Mouse (Mus musculus) kidney, adult 11 months (tissue): ENCODE measurements around the gene Pgm2l1.
A peak's percentile ranks its signal among the peaks of the same experiment; 100 is the strongest.
"Not testable (repeated sequence)": the region's sequence is repeated elsewhere in the genome, so short reads cannot be mapped to it uniquely, and the experiment has no call there.

Experiments
- DNase-seq: peaks from one replicate; pipeline ENCODE4 v3.0.0; 2022

Pgm2l1 gene

DNA sequence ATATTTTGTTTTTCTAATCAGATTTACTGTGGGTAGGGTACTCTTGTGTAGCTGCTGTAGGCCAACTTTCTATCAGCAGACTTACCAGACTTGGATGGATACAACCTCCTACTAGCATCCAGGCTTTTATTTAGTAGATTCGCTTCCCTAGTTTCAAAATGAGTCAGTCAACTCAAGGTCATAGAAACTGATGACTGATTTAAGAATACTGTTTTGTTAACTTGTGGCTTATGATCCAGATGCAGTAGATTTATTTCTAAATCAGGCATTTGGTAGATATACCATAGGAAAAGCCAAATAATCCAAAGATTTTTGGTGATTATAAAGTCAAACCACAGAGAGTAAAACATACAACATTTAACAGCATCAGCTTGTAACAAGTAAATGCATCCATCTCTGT is 3.5 kb downstream of the Pgm2l1 start:
- no peak for DNase-seq

DNA sequence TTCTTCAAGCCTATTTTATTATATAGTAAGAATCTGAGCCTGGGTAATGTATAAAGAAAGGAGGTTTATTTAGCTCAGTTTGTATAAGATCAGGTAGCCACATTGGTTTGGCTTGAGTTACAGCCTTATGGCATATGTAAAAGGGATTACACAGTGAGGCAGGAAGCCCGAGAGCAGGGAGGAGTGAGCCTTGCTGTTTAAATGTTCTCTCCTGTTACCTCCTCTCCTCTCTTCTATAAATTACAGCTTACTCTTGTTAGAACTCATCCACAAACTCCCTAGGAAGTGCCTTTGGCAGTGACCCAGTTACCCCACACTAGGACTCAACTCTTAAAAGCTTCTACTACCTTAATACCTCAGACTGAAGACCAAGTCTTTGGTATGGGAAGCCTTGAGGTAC is 4.5 kb downstream of the Pgm2l1 start:
- DNase-seq: no peak

DNA sequence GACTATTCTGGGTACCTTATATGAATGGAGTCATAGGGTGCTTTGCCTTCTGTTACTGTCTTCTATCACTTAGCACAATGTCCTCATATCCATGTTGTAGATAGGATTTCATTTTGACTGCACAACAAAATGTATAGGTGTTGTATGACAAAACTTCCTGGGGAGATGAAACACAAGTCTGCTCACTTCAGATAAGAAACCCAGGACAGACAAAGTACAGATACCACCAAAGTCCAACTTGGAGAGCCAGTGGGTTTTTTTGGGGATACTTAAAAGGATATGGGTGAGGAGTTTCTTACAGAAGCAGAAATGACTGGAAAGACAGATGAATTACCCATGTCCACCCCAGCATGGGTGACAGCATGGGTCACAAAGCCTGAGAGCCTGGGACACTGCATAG is 6.5 kb downstream of the Pgm2l1 start:
- DNase-seq: no peak

DNA sequence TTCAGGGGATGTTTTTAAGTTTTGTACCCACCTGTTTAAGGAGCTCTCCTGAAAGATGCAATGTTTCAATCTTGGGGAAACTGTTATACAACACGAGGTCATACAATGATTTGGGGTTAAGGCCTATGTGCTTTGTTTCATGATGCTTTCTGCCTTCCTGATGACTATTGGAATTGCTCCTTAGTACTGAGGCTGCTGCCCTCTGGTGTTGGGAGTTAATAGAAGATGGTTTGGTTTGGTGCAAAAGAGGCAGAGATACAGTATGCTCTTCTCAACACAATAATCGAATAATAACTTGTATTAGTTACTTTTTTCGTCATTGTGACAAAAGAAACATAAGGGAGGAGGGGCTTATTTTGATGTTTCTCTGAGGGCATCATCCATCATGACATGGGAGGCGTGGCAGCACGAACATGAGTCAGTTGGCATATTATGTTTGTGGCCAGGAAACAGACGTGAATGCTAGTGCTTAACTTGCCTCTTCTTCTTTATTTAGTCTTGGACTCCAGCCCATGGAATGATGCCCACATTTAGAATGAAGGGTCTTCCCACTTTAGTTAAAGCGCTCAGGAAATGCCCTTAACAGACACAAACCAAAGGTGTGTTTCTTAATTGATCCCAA is 7.2 kb downstream of the Pgm2l1 start:
- DNase-seq: no peak

DNA sequence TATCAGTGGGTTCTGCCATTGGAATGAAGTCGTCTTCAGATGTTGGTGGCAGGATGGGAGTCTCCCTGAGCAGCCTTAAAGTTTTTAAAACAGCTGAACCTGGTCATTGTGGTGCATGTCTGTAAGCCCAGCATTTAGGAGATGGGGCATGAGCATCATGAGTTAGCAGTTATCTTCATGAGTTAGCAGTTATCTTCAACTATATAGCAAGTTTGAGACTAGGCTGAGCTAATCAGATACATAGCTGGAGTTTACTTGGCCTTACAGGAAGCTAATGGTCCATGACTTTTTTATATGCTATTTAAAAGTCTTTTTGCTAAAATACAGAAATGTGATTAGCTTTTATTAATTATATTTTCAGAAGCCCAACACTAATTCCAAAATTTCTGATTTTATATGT is 11.1 kb downstream of the Pgm2l1 start:
- DNase-seq: no peak

DNA sequence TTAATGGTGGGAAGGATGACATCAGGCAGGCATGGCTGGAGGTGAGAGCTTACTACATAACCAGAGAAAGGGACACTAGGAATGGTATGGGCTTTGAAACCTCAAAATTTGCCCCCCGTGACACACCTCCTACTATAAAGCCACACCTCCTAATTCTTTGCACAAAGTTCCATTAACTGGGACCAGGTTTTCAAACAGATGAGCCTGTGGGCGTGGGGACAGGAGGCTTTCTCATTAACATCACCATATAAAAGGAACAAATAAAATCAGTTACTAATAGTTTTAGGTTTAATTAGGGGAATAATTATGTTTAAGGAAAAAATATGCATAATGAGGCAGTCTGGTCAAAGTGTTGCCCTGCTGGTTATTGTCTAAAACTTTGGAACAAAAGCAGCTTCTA is 13.4 kb downstream of the Pgm2l1 start:
- DNase-seq: no peak

DNA sequence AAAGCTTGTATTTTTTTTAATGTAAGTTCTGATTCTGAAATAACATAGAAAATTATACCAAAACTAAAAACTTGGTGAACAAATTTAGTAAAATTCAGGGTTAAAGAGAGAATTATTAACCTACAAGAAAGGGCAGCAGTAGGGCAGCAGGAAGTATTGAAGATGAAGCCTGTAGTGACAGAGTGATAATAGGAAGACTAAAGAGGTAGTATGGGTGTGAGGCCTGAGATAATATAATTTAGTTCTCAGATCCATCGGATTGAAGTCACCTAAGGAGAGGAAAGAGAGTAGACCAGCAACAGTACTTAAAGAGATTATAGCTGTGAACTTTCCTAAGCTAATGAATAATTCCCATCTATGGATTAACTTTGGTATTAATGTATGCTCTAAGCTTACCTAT is 15.8 kb downstream of the Pgm2l1 start:
- no peak for DNase-seq

- no peak for DNase-seq
Observed at GRCm38 (mm10) chr7:100244225-100244624, 17.0 kb downstream of the Pgm2l1 start.

DNA sequence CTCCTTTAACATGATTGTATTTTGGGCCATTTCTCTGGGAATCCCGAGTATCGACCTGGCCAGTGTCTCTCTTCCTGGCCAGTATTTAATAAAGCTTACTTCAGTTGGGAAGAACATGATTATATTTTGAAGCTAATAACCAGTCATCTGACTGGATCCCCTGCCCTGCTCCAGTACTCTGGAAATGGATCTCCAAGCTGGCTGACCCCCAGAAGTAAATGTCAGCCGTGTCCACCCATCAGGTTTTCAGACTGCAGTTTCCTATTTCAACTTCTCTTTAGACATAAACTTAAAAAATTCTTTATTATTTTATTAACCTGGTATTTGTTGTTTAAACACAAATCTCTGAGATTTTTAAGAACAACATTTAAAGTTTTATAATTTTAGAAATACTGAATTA is 18.0 kb downstream of the Pgm2l1 start:
- no peak for DNase-seq

- DNase-seq: no peak
Observed at GRCm38 (mm10) chr7:100250667-100251066, 23.5 kb downstream of the Pgm2l1 start.

GRCm38 (mm10) chr7:100262350-100262749 is 35.2 kb downstream of the Pgm2l1 start:
- no peak for DNase-seq

DNA sequence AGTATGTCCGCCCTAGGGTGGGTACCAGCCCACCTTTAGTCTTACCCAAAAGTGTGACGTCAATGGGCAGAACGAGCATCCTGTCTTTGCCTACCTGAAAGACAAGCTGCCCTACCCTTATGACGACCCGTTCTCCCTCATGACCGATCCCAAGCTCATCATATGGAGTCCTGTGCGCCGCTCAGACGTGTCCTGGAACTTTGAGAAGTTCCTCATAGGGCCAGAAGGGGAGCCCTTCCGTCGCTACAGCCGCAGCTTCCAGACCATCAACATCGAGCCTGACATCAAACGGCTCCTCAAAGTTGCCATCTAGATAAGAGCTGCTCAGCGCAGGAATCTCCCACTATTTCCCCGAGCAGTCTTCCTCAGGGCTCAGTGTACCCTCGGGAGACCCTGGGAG is 37.7 kb downstream of the Pgm2l1 start:
- not testable (repeated sequence) for DNase-seq

- DNase-seq: no peak
Observed at GRCm38 (mm10) chr7:100272369-100272768, 45.2 kb downstream of the Pgm2l1 start.

DNA sequence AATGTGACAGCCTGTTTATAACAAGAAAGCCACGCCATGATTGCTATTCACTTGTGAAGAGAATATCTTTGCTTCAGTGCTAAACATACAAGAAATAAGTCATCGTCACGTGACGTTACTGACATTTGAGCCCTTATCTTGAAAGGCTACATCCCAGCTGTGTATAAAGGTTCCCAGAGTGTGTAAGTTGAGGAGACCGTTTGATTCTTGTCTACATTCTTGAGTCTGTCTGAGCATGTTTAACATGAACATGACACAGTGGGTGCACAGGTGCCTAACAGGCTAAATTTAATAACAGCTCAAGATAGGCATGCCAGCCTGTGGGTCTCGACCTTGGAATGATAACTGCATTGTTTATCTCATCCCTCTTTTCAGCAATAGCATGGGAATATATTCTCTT is 47.3 kb downstream of the Pgm2l1 start:
- DNase-seq: no peak

DNA sequence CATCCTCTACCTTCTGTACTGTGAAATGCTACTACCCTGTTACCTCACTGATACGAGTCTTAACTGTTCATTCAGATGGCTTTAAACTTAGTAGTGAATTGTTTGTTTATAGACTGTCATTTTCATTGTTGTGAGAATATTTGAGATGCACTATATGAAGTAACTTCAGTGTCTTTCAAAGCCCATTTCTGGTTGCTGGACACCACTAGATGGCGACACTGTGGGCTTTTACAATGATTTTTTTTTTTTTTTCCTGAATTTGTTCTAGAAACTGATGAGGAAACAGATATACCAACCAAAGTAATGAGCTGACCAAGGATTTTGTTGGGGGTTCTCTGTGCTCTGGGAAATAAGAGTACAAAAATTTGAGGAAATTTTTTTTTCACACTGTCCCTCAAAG is 49.2 kb downstream of the Pgm2l1 start:
- no peak for DNase-seq

GRCm38 (mm10) chr7:100279803-100280202 is 52.6 kb downstream of the Pgm2l1 start:
- no peak for DNase-seq

DNA sequence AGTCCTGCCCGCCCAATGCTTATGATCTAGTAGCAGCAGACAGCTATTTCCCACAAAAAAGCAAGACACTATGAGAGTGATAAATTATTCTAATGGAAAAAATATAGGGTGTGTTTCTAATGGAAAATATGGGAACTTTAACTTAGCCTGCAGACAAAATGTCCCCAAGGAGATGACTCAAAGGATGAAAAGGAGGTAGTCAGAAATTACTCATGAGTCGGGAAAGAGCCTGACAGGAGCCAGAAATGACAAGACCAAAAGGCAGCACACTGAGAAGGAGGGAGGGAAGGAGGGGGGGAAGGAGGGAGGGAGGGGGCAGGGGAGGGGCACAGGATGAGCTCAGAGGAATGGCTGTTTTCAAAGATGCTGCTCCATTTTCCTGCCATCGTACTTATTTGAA is 54.4 kb downstream of the Pgm2l1 start:
- no peak for DNase-seq

DNA sequence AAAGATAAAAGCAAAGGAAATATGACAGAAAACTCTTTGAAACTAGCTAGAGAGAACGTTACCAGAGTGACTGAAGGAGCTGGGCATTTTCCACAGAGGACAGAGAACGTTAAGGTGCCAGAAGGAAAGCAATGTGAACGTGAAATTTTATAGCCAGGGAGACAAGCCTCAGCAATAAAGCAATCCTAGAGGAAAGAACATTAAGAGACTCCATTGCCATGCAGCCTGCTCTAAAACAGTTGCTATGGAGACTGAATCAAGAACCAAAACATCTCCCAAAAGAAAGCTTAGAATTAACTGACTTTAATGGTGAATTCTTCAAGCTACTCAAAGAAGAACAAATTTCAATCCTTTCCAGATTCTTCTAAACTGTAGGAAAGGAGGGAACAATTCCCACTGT is 56.1 kb downstream of the Pgm2l1 start:
- DNase-seq: no peak

GRCm38 (mm10) chr7:100285383-100285782 is 58.2 kb downstream of the Pgm2l1 start, which contains the start of gene P4ha3:
Gene P4ha3, plus strand, starts transcription at chr7:100285520.
- DNase-seq: no peak

DNA sequence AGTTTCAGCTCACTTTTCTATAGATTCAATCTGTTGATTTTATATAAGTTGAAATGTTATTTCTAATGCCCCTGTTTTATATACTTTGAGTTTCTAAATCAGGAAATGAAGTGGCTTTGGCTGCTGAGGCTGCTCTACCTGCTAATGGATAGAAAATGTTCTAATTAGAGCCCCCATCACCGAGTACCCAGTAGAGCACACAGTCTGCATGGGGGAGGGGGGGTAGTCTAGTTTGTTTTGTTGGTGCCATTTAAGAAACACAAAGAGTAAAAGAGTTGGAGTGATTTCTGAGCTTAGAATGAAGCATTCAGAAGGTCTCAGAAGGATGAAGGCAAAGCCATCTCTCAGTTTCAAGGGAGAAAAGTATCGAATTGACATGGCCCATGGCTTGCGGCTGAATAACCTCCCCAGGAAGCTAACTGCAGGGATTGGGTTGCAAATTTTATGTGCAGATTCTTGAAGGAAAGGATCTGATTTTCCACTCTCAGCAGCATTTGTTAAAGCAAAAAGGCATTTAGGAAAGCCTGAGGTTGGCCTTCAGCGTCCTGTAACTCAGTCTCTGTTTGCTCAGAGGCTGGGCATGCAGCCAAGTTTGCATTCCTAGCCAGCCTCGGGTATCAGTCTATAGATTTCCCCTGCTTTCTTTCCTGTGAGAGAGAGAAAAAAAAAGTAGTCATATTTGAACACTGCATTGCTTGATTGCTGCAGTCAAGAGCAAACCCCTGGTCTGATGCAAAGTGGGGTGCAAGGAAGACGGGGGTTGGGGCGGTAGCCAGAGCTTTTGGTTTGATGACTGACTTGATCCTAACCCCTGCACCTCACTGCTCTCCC is 60.8 kb downstream of the Pgm2l1 start:
- DNase-seq: peak; percentile 9

DNA sequence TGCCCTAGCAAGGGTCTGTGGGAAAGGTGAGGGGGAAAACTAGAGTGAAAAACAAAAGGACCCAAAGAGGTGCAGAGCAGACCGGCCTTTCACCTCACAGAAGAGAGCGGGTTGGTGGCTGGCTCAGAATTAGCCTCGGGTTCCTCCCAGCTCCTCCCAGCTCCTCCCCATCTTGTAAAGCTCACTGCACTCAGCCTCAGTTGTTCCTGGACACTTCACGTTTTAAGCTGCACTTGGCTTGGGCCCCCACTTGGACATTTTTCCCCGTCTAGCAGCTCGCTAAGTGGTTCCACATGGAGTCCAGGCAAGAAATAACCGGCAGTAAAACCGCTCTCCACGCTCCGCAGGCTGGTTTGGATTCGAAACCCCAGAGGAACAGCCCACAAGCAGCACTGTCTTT is 61.4 kb downstream of the Pgm2l1 start:
- no peak for DNase-seq

- DNase-seq: no peak
Observed at GRCm38 (mm10) chr7:100293546-100293945, 66.4 kb downstream of the Pgm2l1 start.

DNA sequence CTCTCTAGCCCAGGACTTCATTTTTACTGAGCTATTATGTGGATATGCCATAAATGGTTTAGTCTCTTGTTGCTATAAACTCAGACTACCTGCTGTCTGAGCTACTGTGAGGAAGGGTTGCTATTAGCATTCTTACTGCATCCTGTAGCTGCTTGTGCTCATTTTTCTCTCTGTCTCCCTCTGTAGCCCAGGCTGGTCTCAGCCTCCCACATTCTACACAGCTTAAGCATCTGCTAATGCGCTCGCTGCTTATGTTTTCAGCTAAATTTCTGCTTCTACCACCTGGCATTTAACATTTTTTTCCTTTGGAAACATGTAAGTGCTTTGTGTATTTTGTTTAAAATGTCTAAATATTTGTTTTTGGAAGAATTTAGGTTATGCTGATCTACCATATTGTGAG is 68.6 kb downstream of the Pgm2l1 start:
- no peak for DNase-seq

DNA sequence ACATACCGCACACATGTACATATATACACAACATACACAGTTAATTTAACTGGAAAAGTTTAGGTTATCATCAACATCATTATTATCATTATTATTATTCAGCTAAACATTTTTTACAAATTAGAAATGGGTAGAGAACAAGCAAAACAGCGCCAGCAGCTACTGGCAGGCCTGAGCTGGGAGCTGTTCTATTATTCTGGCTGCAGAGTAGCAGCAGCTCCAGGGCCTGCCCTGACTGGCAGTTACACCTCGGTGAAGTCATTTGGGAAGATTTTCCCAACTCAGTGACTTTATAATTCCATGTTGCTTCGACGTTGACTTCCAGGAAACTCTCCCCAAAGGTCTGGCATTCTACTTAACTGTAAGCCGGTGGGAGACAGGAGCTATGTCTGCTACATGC is 69.5 kb downstream of the Pgm2l1 start:
- DNase-seq: no peak
